Mouse (Mus musculus): ENCODE measurements at regions not wholly inside any gene's neighbourhood (a gene's known extent, or its start where the extent isn't known, plus 50 kb on each side); places are given as distances from the start of the nearest gene placed in this dataset.

- in situ Hi-C loops (cut with MboI, MseI), result no loop called here
Observed at GRCm38 (mm10) chr11:37309691-37310090, 73.9 kb upstream of the Tenm2 start.

GRCm38 (mm10) chr11:37306656-37307055 lies 70.9 kb upstream of the Tenm2 start:
- in situ Hi-C loops (cut with MboI, MseI), result no loop called here
